Mouse (Mus musculus): ENCODE measurements around the gene Astl. TPM values are rescaled to one million over a fixed set of nuclear protein-coding genes. Genes with fewer than 3 reads are reported as not detected.

Astl gene
- total RNA-seq, 2 experiments from 2014 or later, result not detected

DNA sequence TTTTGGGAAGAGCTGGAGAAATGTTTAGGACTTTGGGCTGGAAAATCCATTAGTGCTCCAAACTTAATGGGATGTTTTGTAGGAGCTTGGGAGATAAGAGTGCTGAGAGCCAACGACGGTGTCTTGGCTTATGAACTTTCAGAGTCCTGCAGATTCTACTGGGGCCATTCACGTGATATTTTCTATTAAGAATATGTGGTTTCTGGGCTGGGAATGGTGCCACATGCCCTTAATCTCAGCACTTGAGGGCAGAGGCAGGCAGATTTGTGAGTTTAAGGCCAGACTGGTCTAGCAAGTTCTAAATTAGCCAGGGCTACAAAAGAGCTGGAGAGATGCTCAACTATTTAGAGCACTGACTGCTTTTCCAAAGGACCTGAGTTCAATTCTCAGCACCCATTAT is 51.9 kb downstream of the Astl start:
- no peak for ATAC-seq (replicated peaks; ENCODE audit: low FRiP score, poor library complexity, severe bottlenecking)

DNA sequence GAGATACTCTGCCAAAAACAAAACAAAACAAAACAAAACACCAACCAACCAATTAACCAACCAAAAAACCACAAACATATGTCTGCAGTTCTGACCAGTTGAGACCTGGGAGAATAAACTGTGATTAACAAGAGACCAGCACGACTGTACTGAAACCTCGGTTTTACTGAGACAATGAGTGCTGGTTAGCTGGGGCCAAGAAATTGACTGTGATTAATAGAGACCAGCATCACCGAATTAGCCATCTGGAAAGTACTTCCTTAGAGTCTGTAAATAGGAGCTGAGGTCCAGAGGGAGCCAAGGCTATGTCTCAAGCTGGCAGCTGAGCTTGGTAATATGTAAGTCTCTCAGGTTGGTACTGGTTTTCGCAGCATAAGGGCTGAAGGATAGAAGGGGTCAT is 52.4 kb downstream of the Astl start:
- no peak for ATAC-seq (replicated peaks; ENCODE audit: low FRiP score, poor library complexity, severe bottlenecking)

DNA sequence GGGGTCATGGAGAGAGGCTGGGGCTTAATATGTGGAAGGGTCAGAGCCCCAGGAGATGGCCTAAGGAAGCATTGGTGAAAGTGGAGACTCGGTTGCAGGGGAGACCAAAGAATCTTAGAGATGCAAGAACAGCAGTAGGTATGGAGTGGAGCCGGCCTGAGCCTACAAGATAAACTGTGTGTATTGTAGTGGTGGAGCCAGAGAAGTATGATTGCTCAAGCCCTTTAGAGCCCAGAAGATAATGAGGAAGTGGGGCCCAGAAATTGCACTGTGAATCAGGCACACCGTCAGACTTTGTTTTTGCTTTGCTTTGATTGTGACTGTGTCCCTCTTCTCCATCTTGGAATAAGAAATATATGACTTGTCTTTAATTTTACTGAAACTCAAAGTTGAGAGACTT is 52.9 kb downstream of the Astl start:
- no peak for ATAC-seq (replicated peaks; ENCODE audit: low FRiP score, poor library complexity, severe bottlenecking)

DNA sequence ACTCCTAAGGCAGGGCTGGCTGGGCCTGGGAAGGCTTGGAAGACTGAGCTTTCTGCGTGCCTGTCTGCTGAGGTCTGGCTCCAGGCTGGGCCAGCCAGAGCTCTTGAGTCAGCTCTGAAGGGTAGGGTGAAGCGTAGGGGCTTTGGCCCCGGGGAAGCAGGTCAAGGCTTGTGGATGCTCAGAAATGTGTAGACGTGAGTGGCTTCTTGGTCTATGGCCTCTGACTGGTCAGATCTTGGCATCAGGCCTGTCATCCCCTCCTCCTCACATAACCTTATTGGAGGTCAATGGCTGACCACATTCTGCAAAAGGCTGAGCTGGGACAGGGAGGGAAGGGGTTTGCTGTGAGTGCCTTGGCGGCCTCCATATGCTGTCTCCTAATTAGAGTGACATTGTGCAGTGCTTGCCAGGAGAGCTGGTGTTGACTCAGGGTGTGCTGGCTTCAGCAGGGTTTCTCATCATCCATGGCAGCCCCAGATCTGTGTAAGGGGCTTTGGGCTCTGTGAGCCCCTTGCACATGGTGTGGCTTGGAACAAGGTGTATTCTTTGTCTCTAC is 56.2 kb downstream of the Astl start:
- no peak for ATAC-seq (replicated peaks; ENCODE audit: low FRiP score, poor library complexity, severe bottlenecking)

DNA sequence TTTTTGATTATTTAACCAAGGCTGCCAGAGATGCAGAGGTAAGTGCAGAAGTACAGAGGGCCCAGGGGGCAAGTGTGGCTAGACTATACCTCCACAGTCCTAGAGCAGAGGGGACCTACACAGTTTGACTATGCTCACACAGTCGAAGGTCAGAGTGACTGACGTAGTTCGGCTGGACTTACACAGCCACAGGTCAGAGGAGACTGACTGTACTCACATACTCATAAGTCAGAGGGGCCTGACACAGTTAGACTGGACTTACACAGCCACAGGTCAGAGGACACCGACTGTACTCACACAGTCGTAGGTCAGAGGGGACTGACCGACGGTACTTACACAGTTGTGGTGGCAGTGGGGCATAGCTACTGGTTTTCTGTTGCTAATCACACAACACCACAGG is 60.3 kb downstream of the Astl start:
- no peak for ATAC-seq (replicated peaks; ENCODE audit: low FRiP score, poor library complexity, severe bottlenecking)

Other genes with a start within 250 kb of the Astl start
- gene Ncaph, start 204.7 kb upstream of the Astl start, total RNA-seq (2015; ENCODE audit: low replicate concordance), result 160 and 195 TPM in 2 replicates
- 202 and 244 TPM in 2 replicates for gene Ncaph, start 204.7 kb upstream of the Astl start, total RNA-seq (2017; ENCODE audit: low replicate concordance)
- 8.0 and 10.8 TPM in 2 replicates for gene Itpripl1, start 195.2 kb upstream of the Astl start, total RNA-seq (2015; ENCODE audit: low replicate concordance)
- 2.2 and 2.4 TPM in 2 replicates for gene Itpripl1, start 195.2 kb upstream of the Astl start, total RNA-seq (2017; ENCODE audit: low replicate concordance)
- gene 1810024B03Rik, start 130.4 kb upstream of the Astl start, total RNA-seq (2015; ENCODE audit: low replicate concordance), result 0.84 TPM in 1 of 2 replicates, not detected in the other
- 1.1 TPM in 1 of 2 replicates, not detected in the other for gene 1810024B03Rik, start 130.4 kb upstream of the Astl start, total RNA-seq (2017; ENCODE audit: low replicate concordance)
- 68.3 and 82.5 TPM in 2 replicates for gene Snrnp200, start 130.3 kb upstream of the Astl start, total RNA-seq (2015; ENCODE audit: low replicate concordance)
- 86.6 and 112 TPM in 2 replicates for gene Snrnp200, start 130.3 kb upstream of the Astl start, total RNA-seq (2017; ENCODE audit: low replicate concordance)
- 9.2 and 15.1 TPM in 2 replicates for gene Ciao1, start 90.8 kb upstream of the Astl start, total RNA-seq (2015; ENCODE audit: low replicate concordance)
- 9.4 and 11.9 TPM in 2 replicates for gene Ciao1, start 90.8 kb upstream of the Astl start, total RNA-seq (2017; ENCODE audit: low replicate concordance)
- gene Tmem127, start 90.7 kb upstream of the Astl start, total RNA-seq (2015; ENCODE audit: low replicate concordance), result 13.3 and 29.3 TPM in 2 replicates
- gene Tmem127, start 90.7 kb upstream of the Astl start, total RNA-seq (2017; ENCODE audit: low replicate concordance), result 25.8 and 28.4 TPM in 2 replicates
- 47.2 and 59.5 TPM in 2 replicates for gene Stard7, start 68.4 kb upstream of the Astl start, total RNA-seq (2015; ENCODE audit: low replicate concordance)
- gene Stard7, start 68.4 kb upstream of the Astl start, total RNA-seq (2017; ENCODE audit: low replicate concordance), result 46.2 and 65.4 TPM in 2 replicates
- 14.8 and 24.7 TPM in 2 replicates for gene Dusp2, start 2.5 kb upstream of the Astl start, total RNA-seq (2015; ENCODE audit: low replicate concordance)
- 3.1 and 16.0 TPM in 2 replicates for gene Dusp2, start 2.5 kb upstream of the Astl start, total RNA-seq (2017; ENCODE audit: low replicate concordance)
- gene Adra2b, start 24.6 kb downstream of the Astl start, total RNA-seq (2015; ENCODE audit: low replicate concordance), result not detected in 2 replicates
- not detected in 2 replicates for gene Adra2b, start 24.6 kb downstream of the Astl start, total RNA-seq (2017; ENCODE audit: low replicate concordance)
- gene Gpat2, start 86.6 kb downstream of the Astl start, total RNA-seq (2015; ENCODE audit: low replicate concordance), result not detected in 2 replicates
- not detected in 2 replicates for gene Gpat2, start 86.6 kb downstream of the Astl start, total RNA-seq (2017; ENCODE audit: low replicate concordance)
- 10.5 and 18.0 TPM in 2 replicates for gene Fahd2a, start 105.9 kb downstream of the Astl start, total RNA-seq (2015; ENCODE audit: low replicate concordance)
- gene Fahd2a, start 105.9 kb downstream of the Astl start, total RNA-seq (2017; ENCODE audit: low replicate concordance), result 2.4 TPM in 1 of 2 replicates, not detected in the other
- gene Kcnip3, start 183.5 kb downstream of the Astl start, total RNA-seq (2015; ENCODE audit: low replicate concordance), result 1.4 and 4.2 TPM in 2 replicates
- 0.51 and 1.6 TPM in 2 replicates for gene Kcnip3, start 183.5 kb downstream of the Astl start, total RNA-seq (2017; ENCODE audit: low replicate concordance)
- gene Prom2, start 202.8 kb downstream of the Astl start, total RNA-seq (2015; ENCODE audit: low replicate concordance), result not detected in 2 replicates
- not detected in 2 replicates for gene Prom2, start 202.8 kb downstream of the Astl start, total RNA-seq (2017; ENCODE audit: low replicate concordance)
- 0.42 TPM in 1 of 2 replicates, not detected in the other for gene Zfp661, start 248.5 kb downstream of the Astl start, total RNA-seq (2015; ENCODE audit: low replicate concordance)
- 0.26 and 0.83 TPM in 2 replicates for gene Zfp661, start 248.5 kb downstream of the Astl start, total RNA-seq (2017; ENCODE audit: low replicate concordance)
- gene Mrps5, start 248.6 kb downstream of the Astl start, total RNA-seq (2015; ENCODE audit: low replicate concordance), result 2.9 and 20.5 TPM in 2 replicates
- gene Mrps5, start 248.6 kb downstream of the Astl start, total RNA-seq (2017; ENCODE audit: low replicate concordance), result 6.7 and 17.8 TPM in 2 replicates

All from erythroid progenitor cell, adult 5-6 weeks (primary cell).